ENCODE assay signal across 1 mouse cellular context in genomic region chr16:93798623-93799022, GRCm38 (mm10).
TF ChIP-seq lines count a peak whose summit lies in the region.

No protein-coding gene starts in this region.

TF ChIP-seq in MEL, 35 proteins besides CTCF, POLR2A, EP300 and RAD21 (continued from another document):
- TF ChIP-seq E2F4 (IDR thresholded peaks at IDR 0.05; ENCODE audit: borderline replicate concordance, low read depth, low read length), result no peak
- no peak for TF ChIP-seq KAT2A (conservative IDR thresholded peaks at IDR 0.05; ENCODE audit: low read depth, low read length)
- no peak for TF ChIP-seq SIN3A (IDR thresholded peaks at IDR 0.05; ENCODE audit: low read length)
- no peak for TF ChIP-seq ELF1 (IDR thresholded peaks at IDR 0.05; ENCODE audit: low read depth, low read length)
- TF ChIP-seq MYC (IDR thresholded peaks at IDR 0.05; ENCODE audit: low read depth, low read length), result no peak
- TF ChIP-seq ETS1 (IDR thresholded peaks at IDR 0.05; ENCODE audit: low read depth, low read length), result no peak
- no peak for TF ChIP-seq BHLHE40 (IDR thresholded peaks at IDR 0.05; ENCODE audit: borderline replicate concordance, low read depth, low read length)
- no peak for TF ChIP-seq GABPA (IDR thresholded peaks at IDR 0.05; ENCODE audit: low read depth, low read length)
- TF ChIP-seq JUND (IDR thresholded peaks at IDR 0.05; ENCODE audit: low read depth, low read length), result no peak
- TF ChIP-seq USF2 (IDR thresholded peaks at IDR 0.05; ENCODE audit: borderline replicate concordance in 1 of 2, insufficient read depth in 1 of 2, low read depth in 1 of 2, low read length in 2 of 2), result no peak
- no peak for TF ChIP-seq MYB (IDR thresholded peaks at IDR 0.05; ENCODE audit: low read depth, low read length)
